Mouse (Mus musculus) lung, postnatal 0 days (tissue): Measurements from ENCODE around the gene Ap2a1.

ENCODE experiments used
- CTCF ChIP-seq: IDR thresholded peaks from 2 replicates; pipeline ENCODE4 v1.5.1; 2016; ENCODE audit warnings: antibody characterized with exemption, mild to moderate bottlenecking
- EP300 ChIP-seq: IDR thresholded peaks from 2 replicates; pipeline ENCODE4 v1.6.1; 2016; ENCODE audit warnings: antibody characterized with exemption, mild to moderate bottlenecking, control low read depth

GRCm38 (mm10) chr7:44852259-44853027 is 76.9 kb downstream of the Ap2a1 start:
- TF ChIP-seq CTCF (no peak), EP300 (no peak)
